Mouse (Mus musculus) liver, embryonic 14.5 days (tissue): ENCODE data around the gene Zfp747.

ENCODE experiments used
- CTCF ChIP-seq: IDR thresholded peaks from 2 replicates; pipeline ENCODE4 v1.5.1; 2016; ENCODE audit warnings: antibody characterized with exemption, low read depth, control low read depth
- EP300 ChIP-seq: IDR thresholded peaks from 2 replicates; pipeline ENCODE4 v1.6.1; 2016; ENCODE audit warnings: antibody characterized with exemption, low read depth

DNA sequence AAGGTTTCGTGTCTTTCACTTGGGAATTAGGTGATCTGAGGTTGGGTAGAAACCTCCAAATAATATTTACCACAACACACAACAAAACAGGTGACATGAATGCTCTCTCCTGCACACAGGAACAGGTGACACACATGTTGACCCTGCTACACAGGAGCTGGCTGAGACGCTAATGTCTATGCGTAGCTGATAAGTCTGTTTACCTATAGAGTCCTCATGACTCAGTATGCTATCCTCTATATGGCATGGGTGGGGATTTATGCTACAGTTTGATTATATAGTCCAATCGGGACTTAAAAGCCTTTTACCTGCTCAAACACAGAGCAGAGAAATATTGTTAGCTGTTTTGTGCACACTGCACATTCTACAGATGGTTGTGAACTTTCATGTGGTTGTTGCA, 15.6 kb downstream of the Zfp747 start:
- TF ChIP-seq CTCF (no peak), EP300 (no peak)
